Mouse (Mus musculus) E14TG2a.4 (cell line): ENCODE measurements around the gene Sorbs2.

Experiments
- CTCF ChIP-seq: conservative IDR thresholded peaks from 2 replicates; pipeline ENCODE4 v1.5.1; 2014; ENCODE audit warnings: low read length
- POU5F1 ChIP-seq: IDR thresholded peaks from 2 replicates; pipeline ENCODE4 v1.6.1; 2014; ENCODE audit warnings: low read length, borderline replicate concordance

DNA sequence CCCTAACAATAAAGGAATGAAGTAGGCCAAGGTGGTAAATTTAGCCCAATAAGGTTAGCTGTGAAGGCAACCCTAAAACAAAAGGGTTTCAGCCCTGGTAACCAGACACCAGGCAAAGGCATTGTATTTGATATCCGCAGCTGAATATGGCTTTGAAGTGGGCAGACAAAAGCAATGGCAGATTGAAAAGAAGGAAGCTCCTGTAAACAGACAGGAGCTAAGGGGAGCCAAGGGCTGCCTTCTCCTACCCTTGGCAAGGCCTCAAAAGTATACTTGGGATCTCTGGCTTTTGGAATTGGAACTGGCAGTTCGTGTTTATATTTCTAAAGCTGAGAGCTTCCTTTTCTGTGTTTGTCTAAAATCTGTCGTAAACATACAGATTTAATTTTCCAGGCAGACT is 21.3 kb upstream of the Sorbs2 start:
- TF ChIP-seq CTCF, result no peak
- no peak for TF ChIP-seq POU5F1
